Mouse (Mus musculus) E14TG2a.4 (cell line): ENCODE data around the gene Six6.

Experiments
- CTCF ChIP-seq: conservative IDR thresholded peaks from 2 replicates; pipeline ENCODE4 v1.5.1; 2014; ENCODE audit warnings: low read length
- NANOG ChIP-seq: IDR thresholded peaks from 2 replicates; pipeline ENCODE4 v1.6.1; 2014; ENCODE audit warnings: borderline replicate concordance, low read length, mixed read lengths
- POU5F1 ChIP-seq: IDR thresholded peaks from 2 replicates; pipeline ENCODE4 v1.6.1; 2014; ENCODE audit warnings: low read length, borderline replicate concordance

GRCm38 (mm10) chr12:72941398-72942051, 1.8 kb downstream of the Six6 start:
- no peak for TF ChIP-seq CTCF
- no peak for TF ChIP-seq POU5F1
- TF ChIP-seq NANOG = no peak
